In genomic region chr17:26451651-26452295, GRCm38 (mm10) we compare ENCODE assay signal across 8 mouse cellular contexts. TPM values are rescaled to one million over a fixed set of nuclear protein-coding genes. Genes with fewer than 3 reads are reported as not detected.
DNase-seq lines count a peak whose midpoint lies in the region; ATAC-seq and TF ChIP-seq lines count a peak whose summit lies in the region.
"Had no signal": no experiment of that assay in that cellular context is flagged by ENCODE, and none has a peak within 500 bp of the region (broad histone marks: within the 10 kb centered on the region; RNA-seq: fewer than 3 reads in every experiment).

No protein-coding gene starts in this region.

- H3K4me3 ChIP-seq in testis, adult 2 months (ENCODE audit: control insufficient read depth, low read depth, low read length) = no peak overlapping the region
- no peak overlapping the region for H3K4me3 ChIP-seq in forebrain, postnatal 0 days (ENCODE audit: low read depth, low read length)
- no peak overlapping the region for H3K4me3 ChIP-seq in liver, embryonic 12.5 days

- TF ChIP-seq CTCF in testis, adult 2 months (IDR thresholded peaks at IDR 0.05; ENCODE audit: control insufficient read depth, insufficient read depth, insufficient replicate concordance, low read depth, low read length) = peak; percentile 42; the same call in 1 of the 2 replicates
- TF ChIP-seq CTCF in forebrain, postnatal 0 days (IDR thresholded peaks at IDR 0.05; ENCODE audit: low read depth) = peak; percentile 63

- no peak overlapping the region for H3K27ac ChIP-seq in testis, adult 2 months (ENCODE audit: control insufficient read depth, insufficient read depth, low read depth, low read length)
- no peak overlapping the region for H3K27ac ChIP-seq in forebrain, postnatal 0 days (ENCODE audit: low read depth, low read length)
- no peak overlapping the region for H3K27ac ChIP-seq in liver, embryonic 12.5 days
- H3K27ac ChIP-seq: macrophage had no signal

- no peaks in the 10 kb centered on the region for H3K36me3 ChIP-seq in testis, adult 2 months (ENCODE audit: control insufficient read depth, insufficient read depth, low read length)
- H3K36me3 ChIP-seq in forebrain, postnatal 0 days (ENCODE audit: insufficient read depth) = peaks cover 4% of the 10 kb centered on the region
- H3K36me3 ChIP-seq in liver, embryonic 12.5 days = no peaks in the 10 kb centered on the region

- H3K9me3 ChIP-seq in forebrain, postnatal 0 days (ENCODE audit: low read length) = no peaks in the 10 kb centered on the region
- no peaks in the 10 kb centered on the region for H3K9me3 ChIP-seq in liver, embryonic 12.5 days (replicated peaks)

- WGBS in forebrain, postnatal 0 days = 38% methylated on average over 8 of the region's 8 CpGs
- 28% methylated on average over 8 of the region's 8 CpGs for WGBS in liver, embryonic 12.5 days (ENCODE audit: insufficient replicate concordance)

- no peak for DNase-seq in testis, postnatal 14 days (ENCODE audit: low spot score)
- peak; percentile 48 for DNase-seq in adrenal gland, postnatal 25 days
- DNase-seq in forebrain, postnatal 0 days = no peak
- peak; percentile 73 for DNase-seq in induced T-regulatory cell, adult 2 months (ENCODE audit: low read depth)
- DNase-seq in skeletal muscle tissue, adult 2 months (ENCODE audit: low read depth, low spot score) = peak; percentile 61

- no peaks in the 10 kb centered on the region for H3K27me3 ChIP-seq in testis, adult 2 months (ENCODE audit: control insufficient read depth, insufficient read depth, low read length)
- H3K27me3 ChIP-seq in forebrain, postnatal 0 days (ENCODE audit: insufficient read depth, low read length) = no peaks in the 10 kb centered on the region
- H3K27me3 ChIP-seq in liver, embryonic 12.5 days (replicated peaks) = peaks cover 27% of the 10 kb centered on the region

- TF ChIP-seq POLR2A in testis, adult 2 months (IDR thresholded peaks at IDR 0.05; ENCODE audit: control insufficient read depth, low read depth, low read length) = no peak

- peak; percentile 42; the same call in 1 of the 2 replicates for ATAC-seq in forebrain, postnatal 0 days
- ATAC-seq in liver, embryonic 12.5 days = 0 out of 2 replicates have a peak, but pooled peaks have one; percentile 13

- H3K4me2 ChIP-seq in forebrain, postnatal 0 days (ENCODE audit: low read depth) = no peak overlapping the region
- no peak overlapping the region for H3K4me2 ChIP-seq in liver, embryonic 12.5 days

- H3K9ac ChIP-seq in forebrain, postnatal 0 days = no peak overlapping the region
- H3K9ac ChIP-seq in liver, embryonic 12.5 days = no peak overlapping the region

- H3K4me1 ChIP-seq in testis, adult 2 months (ENCODE audit: control insufficient read depth, insufficient read depth, low read length) = peaks cover under 1% of the 10 kb centered on the region; the same call in 1 of the 2 replicates
- no peaks in the 10 kb centered on the region for H3K4me1 ChIP-seq in forebrain, postnatal 0 days (ENCODE audit: insufficient read depth)
- 0 out of 2 replicates have a peak, but pooled peaks cover 5% of the 10 kb centered on the region for H3K4me1 ChIP-seq in liver, embryonic 12.5 days

RNA-seq across cellular contexts. Expression of gene Neurl1b, which starts 37.1 kb away (rescaled TPM):
- 0.54 and 0.58 TPM in 2 replicates for polyA plus RNA-seq in testis, adult 2 months (2012; rRNA removed)
- total RNA-seq in adrenal gland, postnatal 25 days (2021) = 49.1 and 57.1 TPM in 2 replicates
- 59.1 and 74.1 TPM in 2 replicates for total RNA-seq in forebrain, postnatal 0 days (2014; rRNA removed)
- 2.2 and 3.9 TPM in 2 replicates for polyA plus RNA-seq in forebrain, postnatal 0 days (2015; fragmentation: Nextera tagmentation; extraction: Ambion mirVana)
- 0.06 and 0.10 TPM in 2 replicates for polyA plus RNA-seq in liver, embryonic 12.5 days (2016; fragmentation: Nextera tagmentation; extraction: Ambion mirVana)

Comparison
In these comparisons a context has a peak if more than half of its experiments do, and no peak if none do; other contexts are left out.
1. DNase-seq: peak in adrenal gland, postnatal 25 days (single experiment), induced T-regulatory cell, adult 2 months (single experiment) and skeletal muscle tissue, adult 2 months (single experiment); none in testis, postnatal 14 days (single experiment) and forebrain, postnatal 0 days (single experiment).